Mouse (Mus musculus): ENCODE data around the gene Zscan4f. TPM values are rescaled to one million over a fixed set of nuclear protein-coding genes. Genes with fewer than 3 reads are reported as not detected.
"Not testable (repeated sequence)": the region's sequence is repeated elsewhere in the genome, so short reads cannot be mapped to it uniquely, and the experiment has no call there.

Zscan4f gene
- polyA plus RNA-seq (2012; rRNA removed) = not detected in 2 replicates

DNA sequence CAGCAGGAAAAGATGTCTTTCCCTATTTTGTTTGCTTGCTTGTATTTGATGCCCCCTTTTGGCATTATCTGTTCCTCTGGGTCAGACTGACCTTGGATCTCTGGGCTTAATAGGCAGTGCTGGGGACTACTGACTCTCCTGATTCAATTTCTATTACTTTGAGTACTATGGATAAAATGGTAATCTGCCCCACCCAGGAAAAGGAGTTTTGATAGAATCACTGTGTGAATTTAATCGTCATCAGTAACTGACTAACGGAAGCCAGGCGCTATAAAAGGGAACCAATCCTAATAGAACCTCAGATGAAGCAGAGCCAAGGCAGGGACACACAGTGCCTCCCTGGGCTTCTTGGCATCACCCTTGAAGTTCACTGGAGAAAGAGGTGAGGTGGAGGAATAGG is at the start of gene Zscan4f:
Zscan4f (plus strand) TSS at position 301 of the 400 bp plus-strand sequence.
- not testable (repeated sequence) for DNase-seq (ENCODE audit: extremely low spot score in 1 of 2, low spot score in 1 of 2)

DNA sequence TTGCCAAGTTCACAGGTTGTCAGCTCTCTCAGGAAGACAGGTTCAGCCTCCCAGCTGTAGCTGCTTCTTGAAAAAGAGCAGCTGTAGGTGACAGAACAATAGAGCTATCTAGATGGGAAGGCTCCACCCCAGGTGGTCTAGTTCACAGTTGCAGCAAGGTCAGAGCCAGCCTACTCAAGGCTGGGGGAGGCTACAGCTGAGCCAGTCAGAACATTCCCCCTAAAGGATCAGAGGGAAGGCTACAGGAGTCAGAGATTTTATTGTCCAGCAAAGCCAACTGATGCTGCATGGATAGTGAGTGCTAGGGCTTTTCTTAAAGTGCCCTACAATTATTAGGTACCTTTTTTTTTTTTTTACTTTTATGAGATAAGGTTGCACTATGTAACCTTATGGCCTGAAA is 13.1 kb upstream of the Zscan4f start:
- not testable (repeated sequence) for DNase-seq (ENCODE audit: extremely low spot score in 1 of 2, low spot score in 1 of 2)

Other genes with a start within 250 kb of the Zscan4f start
- gene Zscan4d, start 231.8 kb upstream of the Zscan4f start, polyA plus RNA-seq (2012; rRNA removed) = not detected in 2 replicates
- not detected in 2 replicates for gene Zscan4e, start 87.2 kb upstream of the Zscan4f start, polyA plus RNA-seq (2012; rRNA removed)
- gene Zscan4-ps2, start 116.4 kb downstream of the Zscan4f start, polyA plus RNA-seq (2012; rRNA removed) = not detected in 2 replicates
- gene Zscan4-ps3, start 211.4 kb downstream of the Zscan4f start, polyA plus RNA-seq (2012; rRNA removed) = not detected in 2 replicates

Data from frontal cortex, adult 2 months (tissue).